Mouse (Mus musculus) limb, embryonic 13.5 days (tissue): Measurements from ENCODE around the gene Hemk1. TPM values are rescaled to one million over a fixed set of nuclear protein-coding genes. Genes with fewer than 3 reads are reported as not detected.
"Not testable (repeated sequence)": the region's sequence is repeated elsewhere in the genome, so short reads cannot be mapped to it uniquely, and the experiment has no call there.

ENCODE experiments used
- ATAC-seq: fragments of 200-750 bp; cut with Nextera tagmentation; 2 replicates; pipeline ENCODE4 v1.8.0; 2017; ENCODE audit warnings: low read depth, moderate number of reproducible peaks, moderate TSS enrichment; ENCODE audit not compliant: low FRiP score
- H3K27ac ChIP-seq: fragments of 300-500 bp; sonication (generic); 2 replicates; pipeline ENCODE4 v1.5.1; 2015; ENCODE audit warnings: inconsistent platforms, mild to moderate bottlenecking, moderate library complexity
- H3K27me3 ChIP-seq: fragments of 300-500 bp; sonication (generic); 2 replicates; pipeline ENCODE4 v1.6.1; 2015; ENCODE audit warnings: mild to moderate bottlenecking, inconsistent platforms
- H3K36me3 ChIP-seq: fragments of 300-500 bp; sonication (generic); 2 replicates; pipeline ENCODE4 v1.6.1; 2015; ENCODE audit warnings: inconsistent platforms, mild to moderate bottlenecking, moderate library complexity
- H3K4me1 ChIP-seq: fragments of 300-500 bp; sonication (generic); 2 replicates; pipeline ENCODE4 v1.6.1; 2015; ENCODE audit warnings: inconsistent platforms
- H3K4me2 ChIP-seq: fragments of 300-500 bp; sonication (generic); replicated peaks from 2 replicates; pipeline ENCODE4 v1.6.1; 2015; ENCODE audit warnings: inconsistent platforms, mild to moderate bottlenecking, moderate library complexity
- H3K4me3 ChIP-seq: fragments of 300-500 bp; sonication (generic); 2 replicates; pipeline ENCODE4 v1.5.1; 2015; ENCODE audit warnings: moderate library complexity, mild to moderate bottlenecking, inconsistent platforms
- H3K9ac ChIP-seq: fragments of 300-500 bp; sonication (generic); 2 replicates; pipeline ENCODE4 v1.6.1; 2015; ENCODE audit warnings: mild to moderate bottlenecking, inconsistent platforms
- H3K9me3 ChIP-seq: fragments of 300-500 bp; sonication (generic); 2 replicates; pipeline ENCODE4 v1.6.1; 2016; ENCODE audit warnings: inconsistent platforms
- WGBS: fragments of 180-500 bp; shearing (Covaris S2); methylation state at CpG from one replicate; pipeline ENCODE4 v1.1.7; 2015; 5-methylcytosine and 5-hydroxymethylcytosine counted together
- polyA plus RNA-seq: library from polyadenylated mRNA; unstranded; fragments of >200 nt; fragmentation: Nextera tagmentation; extraction: Ambion mirVana; gene quantifications from 2 replicates; pipeline ENCODE4 v1.2.1, GENCODE M21; 2015

Gene Hemk1
- polyA plus RNA-seq, 1 experiment from 2014 or later: 12.6 TPM

DNA sequence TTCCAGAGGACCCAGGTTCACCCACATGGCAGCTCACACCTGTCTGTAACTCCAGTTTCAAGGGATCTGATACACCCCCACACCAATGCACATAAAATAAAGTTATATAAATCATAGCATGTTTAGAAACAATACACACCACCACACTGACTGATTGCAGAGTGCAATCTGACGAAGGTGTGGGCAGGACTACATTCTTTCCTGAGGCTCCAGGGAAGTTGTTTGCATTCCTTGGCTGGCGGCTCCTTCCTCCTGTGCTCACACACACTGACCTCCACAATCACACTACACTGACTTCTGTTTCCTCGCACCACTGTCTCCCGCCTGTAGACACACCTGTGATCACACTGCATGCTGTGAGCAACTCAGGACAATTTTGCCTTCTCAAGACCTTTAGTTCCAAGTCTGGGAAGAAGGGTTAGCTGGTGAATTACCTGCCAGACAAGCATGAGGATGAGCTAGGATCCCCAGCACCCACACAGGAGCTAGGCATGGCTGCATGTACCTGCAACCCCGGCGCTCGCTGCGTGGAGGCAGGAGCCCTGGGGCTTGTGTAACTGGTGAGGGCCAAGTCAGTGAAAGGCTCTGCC is 15.6 kb downstream of the Hemk1 start:
- Histone ChIP-seq H3K9ac (no peak overlapping the region), H3K4me3 (no peak overlapping the region), H3K36me3 (no peaks in the 10 kb centered on the region; the same call in 1 of the 2 replicates), H3K4me2 (no peak overlapping the region), H3K4me1 (no peaks in the 10 kb centered on the region), H3K27me3 (no peaks in the 10 kb centered on the region), H3K27ac (no peak overlapping the region), H3K9me3 (no peaks in the 10 kb centered on the region)
- no peak for ATAC-seq
- 77% methylated on average over 8 of the region's 8 CpGs for WGBS

DNA sequence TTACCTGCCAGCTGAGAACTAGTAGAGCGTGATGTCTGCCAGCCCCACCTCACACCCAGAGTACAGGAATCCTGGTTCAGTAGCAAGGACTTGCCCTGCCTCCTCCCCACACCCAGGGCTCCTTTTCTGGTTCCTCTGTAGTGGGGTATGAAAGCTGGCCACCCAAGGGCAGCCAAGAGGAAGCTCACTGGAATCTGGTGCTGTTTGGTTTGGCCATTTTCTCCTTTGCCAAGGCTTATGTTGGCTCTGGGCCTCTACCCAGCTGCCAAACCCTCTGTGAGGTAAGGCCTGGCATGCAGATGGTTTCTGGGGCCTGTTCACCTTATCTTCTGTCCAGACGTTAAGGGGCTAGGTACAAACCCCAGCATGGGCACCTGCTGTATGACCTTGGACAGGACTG is 22.4 kb downstream of the Hemk1 start:
- whole genome bisulfite sequencing: 65% methylated on average over 2 of the region's 2 CpGs
- Histone ChIP-seq H3K4me2 (no peak overlapping the region), H3K36me3 (no peaks in the 10 kb centered on the region), H3K27ac (no peak overlapping the region), H3K4me3 (no peak overlapping the region), H3K4me1 (0 out of 2 replicates have a peak, but pooled peaks cover 3% of the 10 kb centered on the region), H3K9me3 (no peaks in the 10 kb centered on the region), H3K27me3 (no peaks in the 10 kb centered on the region), H3K9ac (no peak overlapping the region)
- ATAC-seq: no peak

DNA sequence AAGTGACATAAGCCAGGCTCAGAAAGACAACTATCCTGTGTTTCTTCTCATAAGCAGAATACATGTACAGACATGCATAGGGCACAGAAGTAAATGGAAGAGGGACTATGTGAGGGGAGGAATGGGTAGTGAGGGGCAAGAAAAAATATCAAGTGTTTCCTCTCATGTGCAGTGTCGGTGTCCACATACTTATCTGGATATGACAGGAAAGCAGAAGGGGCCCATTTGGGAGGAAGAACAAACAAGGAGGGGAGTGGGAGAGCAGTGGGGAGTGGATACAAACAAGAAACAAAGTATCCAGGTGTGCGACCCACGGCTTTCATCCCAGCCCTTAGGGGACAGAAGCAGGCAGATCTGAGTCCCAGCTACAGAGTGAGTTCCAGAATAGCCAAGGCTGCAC is 24.2 kb downstream of the Hemk1 start:
- Histone ChIP-seq H3K27me3 (no peaks in the 10 kb centered on the region), H3K36me3 (no peaks in the 10 kb centered on the region), H3K4me2 (no peak overlapping the region), H3K9me3 (no peaks in the 10 kb centered on the region), H3K4me1 (0 out of 2 replicates have a peak, but pooled peaks cover 3% of the 10 kb centered on the region), H3K9ac (no peak overlapping the region), H3K4me3 (no peak overlapping the region), H3K27ac (no peak overlapping the region)
- WGBS: 83% methylated on average over 3 of the region's 3 CpGs
- no peak for ATAC-seq

DNA sequence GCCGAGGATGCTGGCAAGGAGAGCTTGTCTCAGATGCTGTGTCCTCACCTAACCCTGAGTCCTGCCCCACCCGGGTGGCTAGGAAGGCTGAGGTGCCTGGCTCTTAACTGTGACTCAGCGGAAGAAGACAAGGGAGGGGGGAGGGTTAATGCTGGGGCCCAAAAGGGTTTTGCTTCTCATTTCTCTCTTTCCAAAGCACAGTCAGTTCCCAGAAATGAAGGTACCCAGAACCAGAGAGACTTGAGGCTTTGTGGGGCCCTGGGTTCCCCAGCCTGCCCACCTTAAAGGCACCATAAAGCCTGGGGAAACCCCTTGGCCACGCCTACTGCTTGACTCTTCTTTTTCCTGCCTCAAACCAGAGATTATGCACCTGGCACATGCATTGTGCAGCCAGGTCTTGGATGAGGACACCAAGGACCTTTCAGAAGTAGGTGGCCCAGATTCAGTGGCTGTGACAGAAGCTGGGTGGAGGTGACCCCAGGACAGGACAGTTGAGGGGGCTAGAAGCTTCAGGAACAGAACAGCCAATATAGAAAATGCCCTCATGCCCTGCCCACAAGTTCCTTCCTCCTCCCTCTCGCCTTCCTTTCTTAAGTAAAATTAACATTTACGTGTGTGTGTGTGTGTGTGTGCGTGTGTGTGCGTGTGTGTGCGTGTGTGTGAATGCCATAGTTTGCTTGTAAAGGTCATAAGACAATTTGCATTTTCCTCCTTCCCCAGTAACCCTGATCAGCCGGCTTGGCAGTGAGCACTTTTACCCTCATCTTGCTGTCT is 25.2 kb downstream of the Hemk1 start:
- ATAC-seq: no peak
- no peak overlapping the region for H3K4me2 ChIP-seq
- WGBS: 65% methylated on average over 10 of the region's 10 CpGs
- no peaks in the 10 kb centered on the region for H3K9me3 ChIP-seq
- 0 out of 2 replicates have a peak, but pooled peaks cover 3% of the 10 kb centered on the region for H3K4me1 ChIP-seq
- no peak overlapping the region for H3K27ac ChIP-seq
- no peaks in the 10 kb centered on the region for H3K36me3 ChIP-seq
- no peak overlapping the region for H3K4me3 ChIP-seq
- H3K27me3 ChIP-seq: no peaks in the 10 kb centered on the region
- H3K9ac ChIP-seq: no peak overlapping the region

- ATAC-seq: no peak
- 64% methylated on average over 5 of the region's 5 CpGs for WGBS
- Histone ChIP-seq H3K9ac (no peak overlapping the region), H3K9me3 (no peaks in the 10 kb centered on the region), H3K4me2 (no peak overlapping the region), H3K4me1 (0 out of 2 replicates have a peak, but pooled peaks cover 11% of the 10 kb centered on the region), H3K27ac (no peak overlapping the region), H3K4me3 (no peak overlapping the region), H3K27me3 (no peaks in the 10 kb centered on the region), H3K36me3 (no peaks in the 10 kb centered on the region)
These were observed 28.6 kb downstream of the Hemk1 start for GRCm38 (mm10) chr9:107309600-107309999.

DNA sequence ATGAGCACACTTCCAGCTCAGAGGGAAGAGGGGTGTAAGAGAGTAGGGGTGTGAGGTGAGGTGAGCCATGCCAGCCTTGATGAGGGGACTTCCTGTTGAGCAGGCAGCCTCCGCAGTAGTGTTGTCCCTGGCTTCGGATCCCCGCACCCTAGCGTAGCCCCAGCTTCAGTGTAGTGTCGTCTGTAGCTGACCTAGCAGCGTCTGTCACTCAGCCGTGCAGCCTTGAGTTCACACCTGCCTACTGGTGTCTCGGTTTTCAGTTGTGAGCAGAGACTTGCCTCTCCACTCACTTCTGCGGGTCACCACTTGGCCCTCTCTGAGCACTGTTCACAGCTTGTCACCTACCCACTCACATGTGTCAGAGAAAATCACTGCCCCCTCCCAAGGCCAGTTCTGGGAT is 29.0 kb downstream of the Hemk1 start:
- no peak for ATAC-seq
- H3K36me3 ChIP-seq: no peaks in the 10 kb centered on the region

GRCm38 (mm10) chr9:107308346-107309000 is 29.7 kb downstream of the Hemk1 start:
- H3K4me3 ChIP-seq: no peak overlapping the region
- H3K9ac ChIP-seq: no peak overlapping the region
- peaks cover 1% of the 10 kb centered on the region; the same call in 1 of the 2 replicates for H3K36me3 ChIP-seq
- ATAC-seq: no peak
- H3K4me1 ChIP-seq: 0 out of 2 replicates have a peak, but pooled peaks cover 11% of the 10 kb centered on the region
- no peaks in the 10 kb centered on the region for H3K27me3 ChIP-seq
- no peaks in the 10 kb centered on the region for H3K9me3 ChIP-seq
- no peak overlapping the region for H3K27ac ChIP-seq
- WGBS: 88% methylated on average over 9 of the region's 9 CpGs
- no peak overlapping the region for H3K4me2 ChIP-seq

More for the DNA sequence above, 29.0 kb downstream of the Hemk1 start:
- H3K4me3 ChIP-seq: no peak overlapping the region
- no peak overlapping the region for H3K4me2 ChIP-seq
- no peaks in the 10 kb centered on the region for H3K9me3 ChIP-seq
- 62% methylated on average over 9 of the region's 9 CpGs for WGBS
- no peak overlapping the region for H3K27ac ChIP-seq
- H3K27me3 ChIP-seq: no peaks in the 10 kb centered on the region
- no peak overlapping the region for H3K9ac ChIP-seq
- 0 out of 2 replicates have a peak, but pooled peaks cover 11% of the 10 kb centered on the region for H3K4me1 ChIP-seq

DNA sequence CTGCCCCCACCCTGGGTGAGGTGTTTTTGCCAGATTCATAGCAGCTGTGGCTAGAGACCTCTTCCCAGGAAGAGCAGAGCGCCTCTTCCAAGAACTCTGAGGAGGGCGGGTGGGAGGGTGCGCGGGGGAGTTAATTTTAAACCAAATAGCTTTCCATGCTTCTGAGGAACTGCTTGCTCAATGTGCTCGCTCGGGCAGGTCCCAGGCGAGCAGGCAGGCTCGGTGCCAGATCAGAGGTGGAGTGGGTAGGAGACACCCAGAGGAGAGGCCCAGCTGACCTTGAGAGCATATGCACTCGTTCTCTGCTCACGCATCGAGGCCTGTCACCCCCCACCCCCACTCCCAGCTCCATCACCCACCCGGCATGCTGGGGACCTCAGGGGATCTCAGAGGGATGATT is 30.3 kb downstream of the Hemk1 start:
- Histone ChIP-seq H3K27ac (no peak overlapping the region), H3K4me2 (no peak overlapping the region), H3K27me3 (no peaks in the 10 kb centered on the region), H3K9ac (no peak overlapping the region), H3K36me3 (peaks cover 7% of the 10 kb centered on the region; the same call in 1 of the 2 replicates), H3K9me3 (no peaks in the 10 kb centered on the region), H3K4me1 (0 out of 2 replicates have a peak, but pooled peaks cover 11% of the 10 kb centered on the region), H3K4me3 (no peak overlapping the region)
- no peak for ATAC-seq
- WGBS: 68% methylated on average over 12 of the region's 12 CpGs

GRCm38 (mm10) chr9:107307099-107307872 is 30.9 kb downstream of the Hemk1 start:
- peaks cover 7% of the 10 kb centered on the region for H3K36me3 ChIP-seq
- ATAC-seq: no peak
- 89% methylated on average over 11 of the region's 11 CpGs for WGBS
- no peak overlapping the region for H3K27ac ChIP-seq
- no peak overlapping the region for H3K4me3 ChIP-seq
- H3K4me2 ChIP-seq: no peak overlapping the region
- H3K9ac ChIP-seq: no peak overlapping the region
- H3K4me1 ChIP-seq: 0 out of 2 replicates have a peak, but pooled peaks cover 8% of the 10 kb centered on the region
- no peaks in the 10 kb centered on the region for H3K27me3 ChIP-seq
- H3K9me3 ChIP-seq: no peaks in the 10 kb centered on the region

- H3K9me3 ChIP-seq, H3K27me3 ChIP-seq, H3K4me2 ChIP-seq, H3K9ac ChIP-seq, ATAC-seq, H3K4me1 ChIP-seq, H3K27ac ChIP-seq, H3K4me3 ChIP-seq: not testable (repeated sequence)
- 100% methylated on average over 1 of the region's 1 CpGs for WGBS
- peaks cover 12% of the 10 kb centered on the region for H3K36me3 ChIP-seq
These were observed 31.5 kb downstream of the Hemk1 start for GRCm38 (mm10) chr9:107306673-107307072.

- Histone ChIP-seq H3K27ac (no peak overlapping the region), H3K9ac (no peak overlapping the region), H3K27me3 (no peaks in the 10 kb centered on the region), H3K9me3 (no peaks in the 10 kb centered on the region), H3K4me3 (no peak overlapping the region), H3K36me3 (peaks cover 20% of the 10 kb centered on the region), H3K4me1 (0 out of 2 replicates have a peak, but pooled peaks cover 8% of the 10 kb centered on the region), H3K4me2 (no peak overlapping the region)
- 53% methylated on average over 13 of the region's 13 CpGs for WGBS
- no peak for ATAC-seq
These were observed 32.3 kb downstream of the Hemk1 start for GRCm38 (mm10) chr9:107305601-107306542.
